Mouse (Mus musculus): ENCODE data around the gene P2rx7. TPM values are rescaled to one million over a fixed set of nuclear protein-coding genes. Genes with fewer than 3 reads are reported as not detected.
"Not testable (repeated sequence)": the region's sequence is repeated elsewhere in the genome, so short reads cannot be mapped to it uniquely, and the experiment has no call there.

P2rx7 gene
- polyA plus RNA-seq, 1 experiment from 2014 or later: 0.31 TPM

DNA sequence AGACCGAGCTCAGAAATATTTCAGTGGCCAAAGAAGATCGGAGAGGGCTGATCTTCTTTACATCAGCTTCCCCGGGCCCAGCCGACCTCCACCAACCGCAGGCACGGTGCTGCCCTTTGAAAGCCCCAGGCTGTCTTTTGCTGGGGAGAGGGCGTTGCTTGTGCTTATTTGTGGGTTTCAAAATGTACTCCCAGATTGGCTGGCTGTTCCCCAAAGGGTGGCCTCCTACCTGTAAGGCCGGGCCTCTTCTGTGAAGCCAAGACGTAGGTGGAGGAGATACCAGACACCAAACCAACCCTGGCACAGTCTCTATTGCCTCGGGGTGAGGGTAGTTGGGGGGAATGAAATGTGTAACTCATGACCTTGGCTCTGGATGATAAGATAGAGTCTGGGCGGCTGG, 2.3 kb downstream of the P2rx7 start:
- Histone ChIP-seq H3K4me1 (replicated peaks) (peaks cover 3% of the 10 kb centered on the region; the same call in 1 of the 2 replicates), H3K36me3 (no peaks in the 10 kb centered on the region), H3K27ac (no peak overlapping the region), H3K4me2 (no peak overlapping the region), H3K27me3 (no peaks in the 10 kb centered on the region), H3K9me3 (peaks cover 3% of the 10 kb centered on the region; the same call in 1 of the 2 replicates), H3K9ac (replicated peaks) (no peak overlapping the region), H3K4me3 (replicated peaks) (no peak overlapping the region)
- WGBS: 86% methylated on average over 11 of the region's 11 CpGs
- ATAC-seq (ENCODE audit: insufficient number of reproducible peaks, insufficient read depth, low FRiP score, low TSS enrichment, low read depth): no peak

DNA sequence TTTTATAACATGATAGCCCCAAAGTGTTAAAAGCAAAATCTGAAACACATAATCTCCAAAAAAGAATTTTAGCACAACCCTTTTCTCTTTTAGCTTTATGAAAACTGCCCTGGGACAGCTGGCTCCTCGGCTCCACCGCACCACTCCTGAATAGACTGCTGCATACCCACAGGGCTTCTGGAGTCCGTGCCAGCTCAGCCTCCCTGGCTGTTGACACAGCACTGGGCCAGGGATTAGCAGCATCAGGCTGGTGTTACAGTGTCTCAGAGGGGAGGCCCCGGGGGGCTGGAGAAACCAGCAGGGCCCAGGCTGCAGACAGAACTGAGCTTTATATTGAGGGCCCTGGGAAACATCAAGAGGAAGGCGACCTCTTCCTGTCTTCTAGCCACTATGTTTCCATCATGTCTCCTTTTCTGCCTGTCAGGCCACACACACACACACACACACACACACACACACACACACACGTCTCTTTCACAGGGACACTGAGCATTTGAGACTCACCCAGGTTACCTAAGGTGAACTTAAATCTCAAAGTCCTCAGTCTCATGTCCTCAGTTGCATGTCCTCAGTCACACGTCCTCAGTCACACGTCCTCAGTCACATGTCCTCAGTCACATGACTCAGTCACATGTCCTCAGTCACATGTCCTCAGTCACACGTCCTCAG, 3.7 kb downstream of the P2rx7 start:
- Histone ChIP-seq H3K9me3 (peaks cover 3% of the 10 kb centered on the region; the same call in 1 of the 2 replicates), H3K27me3 (no peaks in the 10 kb centered on the region), H3K4me3 (replicated peaks) (no peak overlapping the region), H3K27ac (no peak overlapping the region), H3K4me1 (replicated peaks) (peaks cover 3% of the 10 kb centered on the region; the same call in 1 of the 2 replicates), H3K36me3 (no peaks in the 10 kb centered on the region), H3K9ac (replicated peaks) (no peak overlapping the region), H3K4me2 (no peak overlapping the region)
- 76% methylated on average over 9 of the region's 9 CpGs for WGBS
- ATAC-seq (ENCODE audit: insufficient number of reproducible peaks, insufficient read depth, low FRiP score, low TSS enrichment, low read depth): no peak

DNA sequence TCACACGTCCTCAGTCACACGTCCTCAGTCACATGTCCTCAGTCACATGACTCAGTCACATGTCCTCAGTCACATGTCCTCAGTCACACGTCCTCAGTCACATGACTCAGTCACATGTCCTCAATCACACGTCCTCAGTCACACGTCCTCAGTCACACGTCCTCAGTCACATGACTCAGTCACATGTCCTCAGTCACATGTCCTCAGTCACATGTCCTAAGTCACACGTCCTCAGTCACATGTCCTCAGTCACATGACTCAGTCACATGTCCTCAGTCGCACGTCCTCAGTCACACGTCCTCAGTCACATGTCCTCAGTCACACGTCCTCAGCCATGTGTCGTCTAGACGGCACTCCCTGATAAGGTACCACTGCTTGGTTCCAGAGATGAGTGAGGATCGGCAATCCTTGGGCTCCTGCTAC, 4.3 kb downstream of the P2rx7 start:
- H3K4me3 ChIP-seq (replicated peaks); H3K9ac ChIP-seq (replicated peaks); H3K4me2 ChIP-seq; ATAC-seq (ENCODE audit: insufficient number of reproducible peaks, insufficient read depth, low FRiP score, low TSS enrichment, low read depth); H3K36me3 ChIP-seq; H3K27ac ChIP-seq; H3K4me1 ChIP-seq (replicated peaks); H3K9me3 ChIP-seq; H3K27me3 ChIP-seq: not testable (repeated sequence)
- 94% methylated on average over 14 of the region's 14 CpGs for WGBS

DNA sequence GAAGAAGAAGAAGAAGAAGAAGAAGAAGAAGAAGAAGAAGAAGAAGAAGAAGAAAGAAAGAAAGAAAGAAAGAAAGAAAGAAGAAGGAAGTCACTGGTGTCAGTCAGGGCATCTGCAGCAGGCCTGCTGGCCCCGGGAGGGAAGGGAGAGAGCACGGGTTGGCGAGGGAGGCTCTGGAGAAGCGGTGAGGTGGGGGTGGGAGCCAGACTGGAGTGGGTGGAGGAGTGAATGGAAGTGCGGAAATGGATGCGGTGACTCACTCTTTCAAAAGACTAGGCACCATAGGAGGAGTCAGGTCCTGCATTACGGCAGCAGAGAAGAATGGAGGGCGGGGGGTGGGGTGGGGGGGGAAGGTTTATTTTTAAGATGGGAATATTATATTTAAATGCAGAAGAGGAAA, 5.6 kb downstream of the P2rx7 start:
- H3K9ac ChIP-seq (replicated peaks): no peak overlapping the region
- no peaks in the 10 kb centered on the region for H3K27me3 ChIP-seq
- H3K4me1 ChIP-seq (replicated peaks): peaks cover 21% of the 10 kb centered on the region
- H3K4me3 ChIP-seq (replicated peaks): no peak overlapping the region
- no peaks in the 10 kb centered on the region for H3K36me3 ChIP-seq
- ATAC-seq (ENCODE audit: insufficient number of reproducible peaks, insufficient read depth, low FRiP score, low TSS enrichment, low read depth): no peak
- 86% methylated on average over 8 of the region's 8 CpGs for WGBS
- peaks cover 3% of the 10 kb centered on the region; the same call in 1 of the 2 replicates for H3K9me3 ChIP-seq
- no peak overlapping the region for H3K4me2 ChIP-seq
- H3K27ac ChIP-seq: no peak overlapping the region

DNA sequence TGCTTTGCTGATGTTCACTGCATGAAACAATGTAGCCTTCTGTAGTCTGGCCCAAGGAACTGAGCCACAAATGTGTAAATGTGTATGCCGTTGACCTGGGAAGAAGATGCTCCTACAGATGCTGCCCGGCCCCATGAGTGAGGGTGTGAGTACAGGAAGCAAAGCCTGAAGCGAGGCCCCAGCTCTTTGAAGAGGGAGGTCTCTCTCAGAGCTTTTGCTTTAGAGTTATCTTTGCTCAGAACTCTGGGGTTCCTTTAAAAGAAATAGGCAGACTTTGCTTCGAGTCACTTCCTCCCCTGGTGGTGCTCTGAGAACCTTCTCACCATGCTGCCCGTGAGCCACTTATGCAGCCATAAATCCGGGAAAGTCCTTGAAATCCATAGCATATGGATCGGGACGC, 6.4 kb downstream of the P2rx7 start:
- H3K27ac ChIP-seq: no peak overlapping the region
- H3K9ac ChIP-seq (replicated peaks): no peak overlapping the region
- H3K4me3 ChIP-seq (replicated peaks): no peak overlapping the region
- 79% methylated on average over 8 of the region's 8 CpGs for WGBS
- ATAC-seq (ENCODE audit: insufficient number of reproducible peaks, insufficient read depth, low FRiP score, low TSS enrichment, low read depth): no peak
- peaks cover 28% of the 10 kb centered on the region for H3K4me1 ChIP-seq (replicated peaks)
- peaks cover 3% of the 10 kb centered on the region; the same call in 1 of the 2 replicates for H3K9me3 ChIP-seq
- no peaks in the 10 kb centered on the region for H3K36me3 ChIP-seq
- no peaks in the 10 kb centered on the region for H3K27me3 ChIP-seq
- H3K4me2 ChIP-seq: no peak overlapping the region

DNA sequence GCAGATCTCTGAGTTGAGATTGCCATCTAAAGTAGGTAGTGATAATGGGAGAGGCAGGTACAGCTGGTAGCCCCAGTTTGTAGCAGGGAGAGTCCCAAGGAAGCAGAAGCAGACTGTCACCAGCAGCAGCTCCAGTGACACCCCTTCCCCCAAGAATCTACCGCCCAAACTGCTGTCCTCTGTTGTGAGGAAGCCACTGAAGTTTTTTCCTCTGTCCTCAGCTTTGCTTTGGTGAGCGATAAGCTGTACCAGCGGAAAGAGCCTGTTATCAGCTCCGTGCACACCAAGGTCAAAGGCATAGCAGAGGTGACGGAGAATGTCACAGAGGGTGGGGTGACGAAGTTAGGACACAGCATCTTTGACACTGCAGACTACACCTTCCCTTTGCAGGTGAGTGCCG, 8.8 kb downstream of the P2rx7 start:
- peaks cover 3% of the 10 kb centered on the region; the same call in 1 of the 2 replicates for H3K9me3 ChIP-seq
- peaks cover 25% of the 10 kb centered on the region for H3K4me1 ChIP-seq (replicated peaks)
- no peak overlapping the region for H3K27ac ChIP-seq
- H3K9ac ChIP-seq (replicated peaks): no peak overlapping the region
- 82% methylated on average over 7 of the region's 7 CpGs for WGBS
- H3K36me3 ChIP-seq: no peaks in the 10 kb centered on the region
- ATAC-seq (ENCODE audit: insufficient number of reproducible peaks, insufficient read depth, low FRiP score, low TSS enrichment, low read depth): no peak
- no peak overlapping the region for H3K4me3 ChIP-seq (replicated peaks)
- H3K27me3 ChIP-seq: no peaks in the 10 kb centered on the region
- no peak overlapping the region for H3K4me2 ChIP-seq

DNA sequence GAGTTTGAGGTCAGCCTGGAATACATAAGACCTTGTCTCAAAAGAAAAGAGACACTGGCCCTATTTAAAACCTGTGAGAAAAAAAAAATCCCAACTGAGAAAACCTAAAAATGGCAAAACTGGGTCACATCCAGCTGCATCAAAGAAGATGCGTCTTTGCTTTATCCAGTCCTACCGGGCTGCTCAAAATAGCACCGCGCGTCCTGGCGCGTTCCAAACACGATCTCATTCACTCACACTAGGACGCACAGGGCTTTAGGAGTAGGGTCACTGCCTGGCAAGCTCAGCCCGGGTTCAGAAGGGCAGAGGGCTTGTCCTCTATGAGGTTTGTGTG, 9.4 kb downstream of the P2rx7 start:
- Histone ChIP-seq H3K27me3 (no peaks in the 10 kb centered on the region), H3K9ac (replicated peaks) (no peak overlapping the region), H3K4me2 (peak overlapping the region; percentile 1; the same call in 1 of the 2 replicates), H3K36me3 (no peaks in the 10 kb centered on the region), H3K4me1 (replicated peaks) (peaks cover 25% of the 10 kb centered on the region), H3K4me3 (replicated peaks) (no peak overlapping the region), H3K27ac (peak overlapping the region; percentile 89), H3K9me3 (peaks cover 2% of the 10 kb centered on the region; the same call in 1 of the 2 replicates)
- ATAC-seq (ENCODE audit: insufficient number of reproducible peaks, insufficient read depth, low FRiP score, low TSS enrichment, low read depth): no peak
- 76% methylated on average over 10 of the region's 10 CpGs for WGBS

DNA sequence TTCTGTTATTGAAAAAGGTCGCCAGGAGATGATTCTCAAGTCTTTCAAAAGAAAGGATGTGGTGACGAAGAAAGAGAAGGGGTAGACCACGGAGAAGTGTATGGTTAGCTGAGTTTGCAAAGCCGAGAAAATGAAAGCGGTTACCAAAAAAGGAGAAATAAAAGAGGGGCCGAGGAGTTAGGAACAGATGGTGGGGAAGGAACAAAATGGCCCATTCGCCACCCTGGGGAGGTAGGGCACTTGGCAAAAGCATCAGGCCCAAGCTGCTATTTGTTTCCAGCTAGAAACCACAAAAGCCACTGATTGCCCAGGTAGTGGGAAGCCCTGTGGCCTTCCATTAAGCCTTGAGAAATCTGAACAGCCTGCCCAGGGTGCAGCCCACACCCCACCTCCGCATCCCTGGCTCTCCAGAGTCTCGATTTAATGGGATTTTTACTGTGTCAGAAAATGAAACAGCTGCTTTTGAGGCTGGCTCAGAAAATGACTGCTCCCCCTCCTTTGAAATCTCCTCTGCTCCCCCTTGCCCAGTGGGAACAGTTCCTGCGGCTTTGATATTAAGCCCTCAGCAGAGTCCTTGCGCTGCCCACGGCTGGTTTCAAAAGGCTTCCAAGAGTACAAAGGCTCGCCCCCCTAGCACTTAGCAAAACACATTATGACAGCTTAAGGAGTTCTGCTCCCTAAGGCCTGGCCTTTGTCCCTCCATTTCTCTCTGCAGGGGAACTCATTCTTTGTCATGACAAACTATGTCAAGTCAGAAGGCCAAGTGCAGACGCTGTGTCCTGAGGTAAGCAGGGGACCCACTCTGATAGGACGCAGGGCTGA, 9.9 kb downstream of the P2rx7 start:
- Histone ChIP-seq H3K27me3 (no peaks in the 10 kb centered on the region), H3K36me3 (no peaks in the 10 kb centered on the region), H3K4me1 (replicated peaks) (peaks cover 25% of the 10 kb centered on the region), H3K27ac (peak overlapping the region; percentile 89), H3K4me2 (peak overlapping the region; percentile 8; the same call in 1 of the 2 replicates), H3K4me3 (replicated peaks) (no peak overlapping the region), H3K9ac (replicated peaks) (no peak overlapping the region; the same call in 1 of the 2 replicates), H3K9me3 (no peaks in the 10 kb centered on the region)
- 37% methylated on average over 15 of the region's 15 CpGs for WGBS
- ATAC-seq (ENCODE audit: insufficient number of reproducible peaks, insufficient read depth, low FRiP score, low TSS enrichment, low read depth): peak; percentile 82

DNA sequence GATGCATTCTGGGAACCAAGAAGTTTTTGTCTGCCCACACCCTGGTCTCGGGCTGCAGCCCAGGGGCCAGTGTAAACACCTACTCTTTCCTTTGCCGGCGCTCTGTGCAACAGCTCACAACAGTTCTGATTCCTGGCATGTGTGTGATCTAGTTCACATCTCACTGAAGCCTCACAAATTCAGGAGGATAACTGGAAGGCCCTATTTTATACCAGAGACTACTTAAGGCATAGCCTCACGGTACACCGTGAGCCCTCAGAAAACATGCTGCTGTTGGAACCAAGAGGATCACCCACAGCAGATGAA, 10.5 kb downstream of the P2rx7 start:
- ATAC-seq (ENCODE audit: insufficient number of reproducible peaks, insufficient read depth, low FRiP score, low TSS enrichment, low read depth): no peak; the same call in 1 of the 2 replicates
- H3K4me3 ChIP-seq (replicated peaks): no peak overlapping the region
- no peaks in the 10 kb centered on the region for H3K27me3 ChIP-seq
- WGBS: 48% methylated on average over 5 of the region's 5 CpGs
- H3K27ac ChIP-seq: peak overlapping the region; percentile 89
- H3K9ac ChIP-seq (replicated peaks): no peak overlapping the region; the same call in 1 of the 2 replicates
- H3K9me3 ChIP-seq: no peaks in the 10 kb centered on the region
- 0 out of 2 replicates have a peak overlapping the region, but pooled peaks have one; percentile 8 for H3K4me2 ChIP-seq
- H3K36me3 ChIP-seq: no peaks in the 10 kb centered on the region
- peaks cover 25% of the 10 kb centered on the region for H3K4me1 ChIP-seq (replicated peaks)

DNA sequence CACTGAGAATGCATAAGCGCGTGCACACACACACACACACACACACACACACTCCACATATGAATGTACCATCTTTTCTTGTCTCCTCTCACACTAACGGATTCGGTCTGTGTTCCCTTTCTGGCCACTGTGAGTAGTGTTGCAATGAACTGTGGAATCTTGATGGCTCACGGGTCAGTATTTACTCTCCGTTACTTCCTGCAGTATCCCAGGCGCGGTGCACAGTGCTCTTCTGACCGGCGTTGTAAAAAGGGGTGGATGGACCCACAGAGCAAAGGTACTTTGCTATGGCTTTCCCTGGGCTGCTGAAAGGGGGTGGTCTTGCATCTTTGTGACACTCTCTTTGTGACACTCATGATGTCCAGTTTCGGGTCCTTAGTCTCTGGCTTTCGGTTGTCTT, 13.1 kb downstream of the P2rx7 start:
- H3K9me3 ChIP-seq: no peaks in the 10 kb centered on the region
- peaks cover 25% of the 10 kb centered on the region for H3K4me1 ChIP-seq (replicated peaks)
- H3K9ac ChIP-seq (replicated peaks): no peak overlapping the region
- H3K27ac ChIP-seq: no peak overlapping the region
- no peak overlapping the region for H3K4me2 ChIP-seq
- no peaks in the 10 kb centered on the region for H3K36me3 ChIP-seq
- no peaks in the 10 kb centered on the region for H3K27me3 ChIP-seq
- ATAC-seq (ENCODE audit: insufficient number of reproducible peaks, insufficient read depth, low FRiP score, low TSS enrichment, low read depth): no peak
- WGBS: 87% methylated on average over 12 of the region's 12 CpGs
- H3K4me3 ChIP-seq (replicated peaks): no peak overlapping the region

DNA sequence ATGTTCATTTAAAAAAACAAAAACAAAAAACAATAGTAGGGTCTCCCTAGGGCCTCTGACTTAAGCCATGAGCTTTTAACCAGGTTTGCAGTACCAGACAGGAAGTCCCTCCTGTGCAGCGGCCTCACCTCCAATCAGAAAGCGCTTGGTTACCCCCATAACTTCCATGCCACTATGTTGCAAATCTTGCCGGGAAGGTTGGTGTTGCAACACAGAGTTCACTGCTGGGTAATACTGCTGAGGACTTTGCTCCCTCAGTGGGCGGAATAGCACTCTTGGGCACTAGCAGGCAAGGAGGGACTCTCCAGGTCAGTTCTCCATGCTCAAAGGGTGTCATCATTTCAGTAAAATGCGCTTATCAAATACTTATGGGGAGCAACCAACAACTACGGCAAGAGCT, 18.8 kb downstream of the P2rx7 start:
- no peak for ATAC-seq (ENCODE audit: insufficient number of reproducible peaks, insufficient read depth, low FRiP score, low TSS enrichment, low read depth)

More for the DNA sequence above, 18.8 kb downstream of the P2rx7 start:
- H3K9ac ChIP-seq (replicated peaks): no peak overlapping the region
- H3K27ac ChIP-seq: no peak overlapping the region
- no peaks in the 10 kb centered on the region for H3K36me3 ChIP-seq
- no peaks in the 10 kb centered on the region; the same call in 1 of the 2 replicates for H3K4me1 ChIP-seq (replicated peaks)
- H3K4me2 ChIP-seq: no peak overlapping the region
- no peaks in the 10 kb centered on the region for H3K27me3 ChIP-seq
- no peaks in the 10 kb centered on the region for H3K9me3 ChIP-seq
- 90% methylated on average over 6 of the region's 6 CpGs for WGBS
- no peak overlapping the region for H3K4me3 ChIP-seq (replicated peaks)
